ENCODE assay signal across 8 mouse cellular contexts in the genomic region with DNA sequence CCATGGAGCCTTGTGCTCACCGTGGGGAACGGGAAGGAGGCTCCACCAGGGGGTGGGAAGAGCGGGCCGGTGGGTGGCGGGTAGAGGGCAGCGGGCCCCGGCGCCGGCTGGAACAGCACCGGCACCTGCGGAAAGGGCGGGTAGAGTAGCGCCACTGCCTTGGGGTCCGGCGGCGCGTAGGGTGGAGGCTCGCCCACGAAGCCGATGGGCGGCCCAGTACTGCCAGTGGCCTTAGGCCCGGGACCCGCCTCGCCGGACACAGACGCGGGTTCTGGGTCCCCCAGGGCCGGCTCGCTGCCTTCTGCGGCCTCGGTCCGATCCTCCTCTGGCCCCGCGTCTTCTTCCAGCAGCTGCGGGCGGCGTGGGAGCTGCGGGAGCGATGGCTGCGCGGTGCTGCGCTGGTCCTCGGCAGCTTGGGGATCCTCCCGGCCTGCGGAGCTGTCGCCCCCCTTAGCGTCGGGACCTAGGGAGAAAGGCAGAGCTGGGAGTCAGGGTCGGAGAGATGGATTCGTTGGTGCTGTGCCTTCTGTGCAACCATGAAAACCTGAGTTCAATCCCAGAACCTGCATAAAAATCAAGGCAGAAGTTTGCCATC. TPM values are rescaled to one million over a fixed set of nuclear protein-coding genes. Genes with fewer than 3 reads are reported as not detected.
A peak's percentile ranks its signal among the peaks of the same experiment; 100 is the strongest.
DNase-seq lines count a peak whose midpoint lies in the region; ATAC-seq and TF ChIP-seq lines count a peak whose summit lies in the region.

No protein-coding gene starts in this region.

- H3K4me3 ChIP-seq in lung, postnatal 0 days (ENCODE audit: low read depth, low read length) = peak overlapping the region; percentile 0; the same call in 1 of the 2 replicates
- H3K4me3 ChIP-seq in intestine, postnatal 0 days (ENCODE audit: low read depth, low read length) = no peak overlapping the region
- peak overlapping the region; percentile 35 for H3K4me3 ChIP-seq in olfactory bulb, adult 2 months (ENCODE audit: insufficient read depth, low read depth, low read length)

- no peaks in the 10 kb centered on the region for H3K4me1 ChIP-seq in lung, postnatal 0 days (ENCODE audit: insufficient read depth, low read depth, low read length)
- H3K4me1 ChIP-seq in intestine, postnatal 0 days (replicated peaks; ENCODE audit: control insufficient read depth, insufficient read depth, low read length) = no peaks in the 10 kb centered on the region
- peaks cover 6% of the 10 kb centered on the region for H3K4me1 ChIP-seq in olfactory bulb, adult 2 months (ENCODE audit: control insufficient read depth, insufficient read depth, low read length)

- H3K9ac ChIP-seq in lung, postnatal 0 days (replicated peaks; ENCODE audit: low read depth) = no peak overlapping the region
- H3K9ac ChIP-seq in intestine, postnatal 0 days (ENCODE audit: low read depth, low read length) = no peak overlapping the region

- TF ChIP-seq POLR2A in olfactory bulb, adult 2 months (IDR thresholded peaks at IDR 0.05; ENCODE audit: insufficient read depth, low read depth, low read length) = no peak

- H3K36me3 ChIP-seq in lung, postnatal 0 days (ENCODE audit: insufficient read depth, low read length) = no peaks in the 10 kb centered on the region
- no peaks in the 10 kb centered on the region for H3K36me3 ChIP-seq in intestine, postnatal 0 days (ENCODE audit: control insufficient read depth, insufficient read depth)

- peak; percentile 32 to 41 for DNase-seq in cerebellum, postnatal 10 days
- no peak for DNase-seq in cerebellum, postnatal 4 days (ENCODE audit: low spot score in 2 of 2)
- no peak for DNase-seq in lung, postnatal 0 days (ENCODE audit: low spot score)
- DNase-seq in lung, postnatal 14 days = no peak
- DNase-seq in spleen, postnatal 14 days (ENCODE audit: low spot score in 2 of 2) = no peak
- DNase-seq in ovary, postnatal 10 days (ENCODE audit: low spot score) = no peak

- H3K27me3 ChIP-seq in lung, postnatal 0 days (replicated peaks; ENCODE audit: insufficient read depth, low read length) = peaks cover 24% of the 10 kb centered on the region
- 0 out of 2 replicates have a peak, but pooled peaks cover 14% of the 10 kb centered on the region for H3K27me3 ChIP-seq in intestine, postnatal 0 days (replicated peaks; ENCODE audit: control insufficient read depth, insufficient read depth, low read length)

- no peak for TF ChIP-seq CTCF in lung, postnatal 0 days (IDR thresholded peaks at IDR 0.05)
- TF ChIP-seq CTCF in intestine, postnatal 0 days (IDR thresholded peaks at IDR 0.05; ENCODE audit: low read depth) = no peak
- no peak for TF ChIP-seq CTCF in olfactory bulb, adult 2 months (IDR thresholded peaks at IDR 0.05; ENCODE audit: insufficient read depth, low read depth, low read length)

- no peaks in the 10 kb centered on the region for H3K9me3 ChIP-seq in lung, postnatal 0 days (ENCODE audit: low read length)
- H3K9me3 ChIP-seq in intestine, postnatal 0 days (ENCODE audit: control insufficient read depth) = no peaks in the 10 kb centered on the region

- WGBS in lung, postnatal 0 days = 9% methylated on average over 42 of the region's 50 CpGs
- 32% methylated on average over 50 of the region's 50 CpGs for WGBS in intestine, postnatal 0 days
- 1% methylated on average over 50 of the region's 50 CpGs for WGBS in olfactory bulb, adult 2 months

- TF ChIP-seq EP300 in lung, postnatal 0 days (IDR thresholded peaks at IDR 0.05) = no peak

- H3K4me2 ChIP-seq in lung, postnatal 0 days (replicated peaks; ENCODE audit: low read depth, low read length) = peak overlapping the region; percentile 49
- H3K4me2 ChIP-seq in intestine, postnatal 0 days (replicated peaks; ENCODE audit: low read depth) = peak overlapping the region; percentile 50

- H3K27ac ChIP-seq in lung, postnatal 0 days (ENCODE audit: low read length) = no peak overlapping the region
- H3K27ac ChIP-seq in intestine, postnatal 0 days (ENCODE audit: low read depth, low read length) = no peak overlapping the region
- H3K27ac ChIP-seq in olfactory bulb, adult 2 months (ENCODE audit: insufficient read depth, low read depth, low read length) = no peak overlapping the region

- no peak for ATAC-seq in lung, postnatal 0 days
- no peak for ATAC-seq in intestine, postnatal 0 days

RNA-seq across cellular contexts. Expression of a gene that starts 4.2 kb away (rescaled TPM):
- 0.21 and 0.37 TPM in 2 replicates for polyA plus RNA-seq in lung, postnatal 0 days (2015; fragmentation: Nextera tagmentation; extraction: Ambion mirVana)
- 0.10 TPM in 1 of 2 replicates, not detected in the other for polyA plus RNA-seq in intestine, postnatal 0 days (2015; fragmentation: Nextera tagmentation; extraction: Ambion mirVana)
- polyA plus RNA-seq in olfactory bulb, adult 2 months (2012; ENCODE audit: insufficient read depth, insufficient read length, low replicate concordance, missing spikeins) = not detected in 2 replicates

RNA-seq across cellular contexts. Expression of a gene that starts 11.8 kb away (rescaled TPM):
- polyA plus RNA-seq in lung, postnatal 0 days (2015; fragmentation: Nextera tagmentation; extraction: Ambion mirVana) = not detected in 2 replicates
- not detected in 2 replicates for polyA plus RNA-seq in intestine, postnatal 0 days (2015; fragmentation: Nextera tagmentation; extraction: Ambion mirVana)
- not detected in 2 replicates for polyA plus RNA-seq in olfactory bulb, adult 2 months (2012; ENCODE audit: insufficient read depth, insufficient read length, low replicate concordance, missing spikeins)

RNA-seq across cellular contexts. Expression of a gene that starts 40.0 kb away (rescaled TPM):
- polyA plus RNA-seq in lung, postnatal 0 days (2015; fragmentation: Nextera tagmentation; extraction: Ambion mirVana) = 11.7 and 13.1 TPM in 2 replicates
- polyA plus RNA-seq in intestine, postnatal 0 days (2015; fragmentation: Nextera tagmentation; extraction: Ambion mirVana) = 27.7 and 28.3 TPM in 2 replicates
- not detected in 2 replicates for polyA plus RNA-seq in olfactory bulb, adult 2 months (2012; ENCODE audit: insufficient read depth, insufficient read length, low replicate concordance, missing spikeins)

RNA-seq across cellular contexts. Expression of a gene that starts 41.0 kb away (rescaled TPM):
- 16.2 and 18.5 TPM in 2 replicates for polyA plus RNA-seq in lung, postnatal 0 days (2015; fragmentation: Nextera tagmentation; extraction: Ambion mirVana)
- 23.5 and 26.6 TPM in 2 replicates for polyA plus RNA-seq in intestine, postnatal 0 days (2015; fragmentation: Nextera tagmentation; extraction: Ambion mirVana)
- polyA plus RNA-seq in olfactory bulb, adult 2 months (2012; ENCODE audit: insufficient read depth, insufficient read length, low replicate concordance, missing spikeins) = not detected in 2 replicates

RNA-seq across cellular contexts. Expression of a gene that starts 55.1 kb away (rescaled TPM):
- 11.8 and 12.1 TPM in 2 replicates for polyA plus RNA-seq in lung, postnatal 0 days (2015; fragmentation: Nextera tagmentation; extraction: Ambion mirVana)
- 105 and 118 TPM in 2 replicates for polyA plus RNA-seq in intestine, postnatal 0 days (2015; fragmentation: Nextera tagmentation; extraction: Ambion mirVana)
- not detected in 2 replicates for polyA plus RNA-seq in olfactory bulb, adult 2 months (2012; ENCODE audit: insufficient read depth, insufficient read length, low replicate concordance, missing spikeins)

Comparison
In these comparisons a context has a peak if more than half of its experiments do, and no peak if none do; other contexts are left out.
1. DNase-seq: peak in cerebellum, postnatal 10 days (2 of 2); none in cerebellum, postnatal 4 days (0 of 2), lung, postnatal 0 days (single experiment), lung, postnatal 14 days (single experiment), spleen, postnatal 14 days (0 of 2) and ovary, postnatal 10 days (single experiment).
2. RNA of a gene that starts 40.0 kb away (polyA plus RNA-seq): 27.7 to 28.3 TPM in intestine, postnatal 0 days and 11.7 to 13.1 TPM in lung, postnatal 0 days; not detected in olfactory bulb, adult 2 months; every median in the first group is over 10 times any median in the second.